Mouse (Mus musculus) G1E (cell line): ENCODE data around the gene Abhd15. TPM values are rescaled to one million over a fixed set of nuclear protein-coding genes. Genes with fewer than 3 reads are reported as not detected.

Source experiments
- ATAC-seq: 2 replicates; pipeline ENCODE4 v1.8.0; 2016; ENCODE audit warnings: mild to moderate bottlenecking; ENCODE audit not compliant: insufficient number of reproducible peaks, poor library complexity, low FRiP score, severe bottlenecking; ENCODE audit errors: extremely low read depth
- DNase-seq: peaks from one replicate; pipeline ENCODE4 v3.0.0; 2012; ENCODE audit warnings: low spot score
- H3K27me3 ChIP-seq: 2 replicates; pipeline ENCODE4 v1.6.1; 2012; ENCODE audit warnings: mild to moderate bottlenecking, low read length, inconsistent platforms; ENCODE audit not compliant: insufficient read depth
- H3K36me3 ChIP-seq: replicated peaks from 2 replicates; pipeline ENCODE3; 2012; ENCODE audit warnings: mild to moderate bottlenecking, inconsistent platforms
- H3K4me1 ChIP-seq: 2 replicates; pipeline ENCODE4 v1.6.1; 2012; ENCODE audit warnings: low read depth, low read length, inconsistent platforms, mixed read lengths; ENCODE audit not compliant: insufficient read depth
- H3K4me3 ChIP-seq: 2 replicates; pipeline ENCODE4 v1.5.1; 2012; ENCODE audit warnings: low read depth, mild to moderate bottlenecking, inconsistent platforms, low read length, moderate library complexity, mixed read lengths
- H3K9me3 ChIP-seq: replicated peaks from 2 replicates; pipeline ENCODE4 v1.6.1; 2012; ENCODE audit warnings: inconsistent platforms
- CTCF ChIP-seq: IDR thresholded peaks from 2 replicates; pipeline ENCODE4 v1.5.1; 2012; ENCODE audit warnings: low read depth, low read length, inconsistent platforms, mixed read lengths
- GATA1 ChIP-seq: IDR thresholded peaks from 2 replicates; pipeline ENCODE4 v1.6.1; 2012; ENCODE audit warnings: borderline replicate concordance, low read length, inconsistent platforms, mixed read lengths
- GATA2 ChIP-seq: IDR thresholded peaks from 2 replicates; pipeline ENCODE4 v1.6.1; 2012; ENCODE audit warnings: low read depth, low read length, inconsistent platforms, borderline replicate concordance
- POLR2AphosphoS5 ChIP-seq: IDR thresholded peaks from 2 replicates; pipeline ENCODE4 v1.6.1; 2012; ENCODE audit warnings: low read depth, low read length, inconsistent platforms; ENCODE audit not compliant: insufficient replicate concordance
- TAL1 ChIP-seq: conservative IDR thresholded peaks from 2 replicates; pipeline ENCODE4 v1.6.1; 2012; ENCODE audit warnings: low read depth, low read length, inconsistent platforms, mixed read lengths
- polyA plus RNA-seq: library from polyadenylated mRNA; stranded (reverse); fragments of >175 nt; gene quantifications from 2 replicates; pipeline ENCODE4 v1.2.3, GENCODE M21; 2012
- total RNA-seq, 2 experiments: library from RNA; stranded (forward) in 1 of 2; stranded (reverse) in 1 of 2; fragments of 200-1000 nt in 1 of 2; fragments of >200 nt in 1 of 2; fragmentation: Nextera tagmentation in 1 of 2; gene quantifications; 2 replicates each; pipeline ENCODE4 v1.2.3; 2014 to 2017

The Abhd15 gene
- total and polyA plus RNA-seq, 3 experiments = 0.27 to 0.34 (median 0.30) TPM

GRCm38 (mm10) chr11:77501971-77502370 is 12.9 kb upstream of the Abhd15 start:
- peaks cover 97% of the 10 kb centered on the region for H3K36me3 ChIP-seq

GRCm38 (mm10) chr11:77502481-77502880 is 12.4 kb upstream of the Abhd15 start:
- DNase-seq (no peak), ATAC-seq (no peak)
- H3K27me3 ChIP-seq = no peaks in the 10 kb centered on the region
- H3K36me3 ChIP-seq = peaks cover 97% of the 10 kb centered on the region
- H3K4me3 ChIP-seq = no peak overlapping the region
- peaks cover 26% of the 10 kb centered on the region for H3K4me1 ChIP-seq
- H3K9me3 ChIP-seq = no peaks in the 10 kb centered on the region
- TF ChIP-seq TAL1 = no peak
- TF ChIP-seq CTCF = no peak
- no peak for TF ChIP-seq GATA1
- TF ChIP-seq GATA2 = no peak
- no peak for TF ChIP-seq POLR2AphosphoS5

More at GRCm38 (mm10) chr11:77501971-77502370, 12.9 kb upstream of the Abhd15 start:
- Histone ChIP-seq H3K27me3 (no peaks in the 10 kb centered on the region), H3K9me3 (no peaks in the 10 kb centered on the region), H3K4me1 (peaks cover 31% of the 10 kb centered on the region), H3K4me3 (no peak overlapping the region)
- TF ChIP-seq CTCF (no peak), TAL1 (no peak), GATA1 (no peak), POLR2AphosphoS5 (no peak), GATA2 (no peak)
- ATAC-seq (no peak), DNase-seq (no peak)

GRCm38 (mm10) chr11:77503511-77503910 is 11.4 kb upstream of the Abhd15 start:
- H3K27me3 ChIP-seq = no peaks in the 10 kb centered on the region
- no peak for TF ChIP-seq GATA2
- TF ChIP-seq TAL1 = no peak
- TF ChIP-seq CTCF = no peak
- no peak for TF ChIP-seq POLR2AphosphoS5
- no peak for TF ChIP-seq GATA1
- H3K36me3 ChIP-seq = peaks cover 97% of the 10 kb centered on the region
- no peaks in the 10 kb centered on the region for H3K9me3 ChIP-seq
- no peak for ATAC-seq
- H3K4me3 ChIP-seq = no peak overlapping the region
- H3K4me1 ChIP-seq = peaks cover 20% of the 10 kb centered on the region
- DNase-seq = no peak

- H3K4me1 ChIP-seq = peaks cover 17% of the 10 kb centered on the region
- peaks cover 95% of the 10 kb centered on the region for H3K36me3 ChIP-seq
Measured at GRCm38 (mm10) chr11:77504377-77504776, 10.5 kb upstream of the Abhd15 start.

GRCm38 (mm10) chr11:77505291-77505980 is 9.5 kb upstream of the Abhd15 start:
- no peak overlapping the region for H3K4me3 ChIP-seq
- peaks cover 91% of the 10 kb centered on the region for H3K36me3 ChIP-seq
- no peaks in the 10 kb centered on the region for H3K9me3 ChIP-seq

More at GRCm38 (mm10) chr11:77504377-77504776, 10.5 kb upstream of the Abhd15 start:
- no peaks in the 10 kb centered on the region for H3K27me3 ChIP-seq
- TF ChIP-seq CTCF (no peak), TAL1 (no peak), GATA2 (no peak), POLR2AphosphoS5 (no peak), GATA1 (no peak)
- H3K9me3 ChIP-seq = no peaks in the 10 kb centered on the region
- H3K4me3 ChIP-seq = no peak overlapping the region
- DNase-seq (no peak), ATAC-seq (no peak)

GRCm38 (mm10) chr11:77506273-77506672 is 8.6 kb upstream of the Abhd15 start:
- no peaks in the 10 kb centered on the region for H3K27me3 ChIP-seq
- no peak for ATAC-seq
- H3K4me1 ChIP-seq = peaks cover 10% of the 10 kb centered on the region
- H3K4me3 ChIP-seq = no peak overlapping the region
- no peaks in the 10 kb centered on the region for H3K9me3 ChIP-seq
- DNase-seq = no peak
- TF ChIP-seq GATA2 (no peak), GATA1 (no peak), POLR2AphosphoS5 (no peak), TAL1 (no peak), CTCF (no peak)
- peaks cover 85% of the 10 kb centered on the region for H3K36me3 ChIP-seq

More at GRCm38 (mm10) chr11:77505291-77505980, 9.5 kb upstream of the Abhd15 start:
- TF ChIP-seq GATA1 (no peak), GATA2 (no peak), POLR2AphosphoS5 (no peak), TAL1 (no peak), CTCF (no peak)
- no peak for ATAC-seq
- Histone ChIP-seq H3K4me1 (peaks cover 14% of the 10 kb centered on the region), H3K27me3 (no peaks in the 10 kb centered on the region)
- no peak for DNase-seq
